Mouse (Mus musculus) inflammation-experienced regulatory T-cells, adult 6 months (primary cell): Measurements from ENCODE around the gene Gng12. TPM values are rescaled to one million over a fixed set of nuclear protein-coding genes. Genes with fewer than 3 reads are reported as not detected.
A peak's percentile ranks its signal among the peaks of the same experiment; 100 is the strongest.
"Not testable (repeated sequence)": the region's sequence is repeated elsewhere in the genome, so short reads cannot be mapped to it uniquely, and the experiment has no call there.

Source experiments
- ATAC-seq: one replicate; pipeline ENCODE4 v1.8.0; 2017
- polyA plus RNA-seq, 3 experiments: library from polyadenylated mRNA; unstranded; fragments of 100-300 nt; shearing (Covaris generic); gene quantifications; one replicate each; pipeline ENCODE4 v1.2.1; 2017

The Gng12 gene
- polyA plus RNA-seq, 3 experiments from 2014 or later = 3.7 to 12.6 (median 12.2) TPM

DNA sequence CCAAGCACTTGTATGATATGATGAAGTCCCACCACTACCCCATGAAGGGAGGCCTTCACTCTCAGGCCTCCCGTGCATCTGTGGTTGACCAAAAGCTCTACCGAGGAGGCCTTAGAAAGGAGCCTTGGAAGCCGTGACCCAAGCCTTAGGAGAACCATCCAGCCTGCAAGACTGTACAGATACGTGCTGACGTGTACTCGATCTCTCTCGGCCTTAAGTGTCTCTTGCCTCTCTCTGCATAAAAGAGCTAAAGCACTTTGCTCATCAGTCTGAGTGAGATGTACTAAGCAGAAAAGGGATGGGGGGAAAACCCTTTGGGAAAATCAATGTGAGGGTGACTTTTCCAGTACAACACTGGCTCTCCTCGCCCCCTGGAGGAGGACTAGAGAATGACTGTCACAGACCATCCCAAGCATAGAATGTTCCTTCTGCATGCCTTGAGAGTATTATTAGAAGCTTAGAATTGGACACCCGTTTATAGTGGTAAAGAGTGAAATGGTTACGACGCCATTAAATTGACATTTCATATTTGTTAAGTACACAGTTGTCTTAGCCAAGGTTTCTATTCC lies 59.0 kb downstream of the Gng12 start:
- ATAC-seq = peak; percentile 46

DNA sequence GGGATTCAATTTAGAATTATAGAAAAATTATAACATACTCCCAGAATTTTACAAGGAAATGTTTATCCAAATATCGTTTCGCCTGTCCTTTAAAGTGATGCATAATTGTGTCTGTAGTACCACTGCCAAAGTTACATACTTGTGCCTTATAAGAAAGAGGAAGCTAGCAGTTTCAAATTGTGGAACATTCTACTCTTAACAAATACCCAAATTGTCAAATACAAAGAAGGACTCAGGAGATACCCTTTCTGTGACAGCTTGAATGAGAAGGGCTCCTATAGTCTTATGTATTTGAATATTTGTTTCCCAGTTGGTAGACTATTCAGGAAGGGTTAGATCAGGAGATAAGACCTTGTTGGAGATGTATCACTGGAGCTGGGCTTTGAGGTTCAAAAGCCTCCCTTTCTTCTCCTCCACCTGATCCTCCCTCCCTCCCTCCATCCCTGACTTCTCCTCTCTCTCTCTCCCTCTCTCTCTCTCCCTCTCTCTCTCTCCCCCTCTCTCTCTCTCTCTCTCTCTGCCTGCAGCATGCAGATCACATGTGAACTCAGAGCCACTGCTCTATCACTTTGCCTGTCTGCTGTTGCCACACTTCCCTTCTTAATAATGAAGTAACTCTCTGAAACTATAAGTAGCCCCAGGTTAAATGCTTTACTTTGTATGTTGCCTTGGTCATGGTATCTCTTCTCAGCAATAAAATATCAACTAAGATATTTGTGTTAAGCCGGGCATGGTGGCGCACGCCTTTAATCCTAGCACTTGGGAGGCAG lies 62.5 kb downstream of the Gng12 start:
- no peak for ATAC-seq

DNA sequence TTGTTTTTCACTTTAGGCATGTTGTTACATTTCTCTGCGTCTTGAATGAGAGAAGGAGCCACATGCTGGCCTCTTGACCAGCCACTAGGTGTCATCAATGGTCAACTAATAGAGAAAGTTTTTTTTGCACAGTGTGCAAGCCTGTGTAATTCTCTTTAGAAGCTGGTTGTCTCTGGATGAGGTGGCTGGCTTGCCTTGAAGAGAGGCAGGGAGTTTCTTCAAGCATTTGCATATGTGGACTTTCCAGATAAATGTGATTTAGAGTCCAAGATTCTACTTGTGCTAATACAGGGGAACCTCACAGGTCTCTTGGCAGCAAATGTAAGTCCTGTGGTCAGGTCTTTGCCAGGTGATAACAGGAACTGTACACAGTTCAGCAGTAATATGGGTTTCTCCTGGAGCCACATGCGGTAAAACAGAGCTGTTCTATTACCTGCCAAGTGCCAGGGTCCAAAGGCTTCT lies 66.4 kb downstream of the Gng12 start:
- ATAC-seq = peak; percentile 87

DNA sequence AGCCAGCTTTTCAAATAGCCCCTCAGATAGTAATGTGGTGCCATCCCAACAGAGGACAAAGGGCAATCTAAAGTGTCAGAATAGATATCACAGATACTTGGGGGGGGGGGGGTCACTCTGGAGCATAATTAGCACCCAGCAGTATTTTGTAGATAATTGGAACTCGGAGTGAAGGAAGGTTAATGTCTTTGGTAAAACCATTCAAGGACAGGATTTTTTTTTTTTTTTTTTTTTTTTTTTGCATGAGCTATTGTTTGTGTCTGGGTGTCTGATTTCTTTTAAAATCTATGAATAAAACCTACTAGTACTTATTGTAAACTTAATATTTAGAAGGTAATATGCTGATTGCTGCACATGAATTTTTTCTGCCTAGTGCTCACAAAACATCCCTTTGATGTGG lies 66.9 kb downstream of the Gng12 start:
- no peak for ATAC-seq

DNA sequence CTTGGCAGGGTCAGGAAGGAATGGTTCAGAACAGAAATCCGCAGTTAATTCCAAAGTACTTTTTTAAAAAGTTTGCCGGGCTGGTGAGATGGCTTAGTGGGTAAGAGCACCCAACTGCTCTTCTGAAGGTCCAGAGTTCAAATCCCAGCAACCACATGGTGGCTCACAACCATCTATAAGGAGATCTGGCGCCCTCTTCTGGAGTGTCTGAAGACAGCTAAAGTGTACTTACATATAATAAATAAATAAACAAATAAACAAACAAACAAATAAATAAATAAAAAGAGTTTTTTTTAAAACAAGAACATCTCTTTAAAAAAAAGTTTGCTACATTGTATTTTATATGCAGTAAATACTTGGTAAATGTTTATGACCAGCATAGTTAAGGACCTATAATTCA lies 67.5 kb downstream of the Gng12 start:
- ATAC-seq = not testable (repeated sequence)

DNA sequence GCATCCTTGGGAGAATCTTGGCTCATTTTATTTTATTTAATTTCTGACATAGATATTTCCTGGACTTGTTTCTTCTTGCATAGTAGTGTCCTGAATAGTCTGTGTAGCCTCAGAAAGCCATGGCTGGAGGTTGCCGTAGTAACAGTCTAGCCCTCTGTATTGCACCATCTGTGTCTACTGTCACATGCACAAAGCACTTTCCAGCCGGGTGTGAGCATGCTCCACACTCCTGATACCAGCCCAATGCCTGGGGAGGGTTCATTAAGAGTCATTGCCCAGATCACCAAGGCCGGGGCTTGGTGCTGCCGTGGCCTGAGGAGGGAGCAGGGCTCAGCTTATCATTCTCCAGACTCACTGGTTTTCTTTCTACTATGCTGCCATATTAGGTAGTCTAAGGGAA lies 68.0 kb downstream of the Gng12 start:
- ATAC-seq = no peak

DNA sequence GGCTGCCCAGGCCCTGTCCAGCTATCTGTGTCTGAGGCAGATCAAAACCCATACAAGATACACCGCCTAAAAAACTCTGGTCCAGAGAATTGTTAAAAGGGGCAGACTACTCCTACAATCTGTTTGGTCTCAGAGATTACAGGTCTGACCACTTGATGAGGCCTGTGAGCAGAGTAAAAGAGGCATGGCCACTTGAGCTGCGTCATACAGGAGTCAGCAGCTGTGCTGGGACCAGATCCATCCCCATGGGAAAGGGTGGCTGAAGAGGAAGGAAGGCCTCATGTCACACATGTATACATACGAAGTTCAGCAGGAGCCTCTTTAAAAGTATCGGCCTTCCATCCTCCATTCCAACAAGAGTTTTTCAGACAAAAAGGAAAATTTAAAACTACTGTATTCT lies 69.0 kb downstream of the Gng12 start:
- ATAC-seq = no peak

DNA sequence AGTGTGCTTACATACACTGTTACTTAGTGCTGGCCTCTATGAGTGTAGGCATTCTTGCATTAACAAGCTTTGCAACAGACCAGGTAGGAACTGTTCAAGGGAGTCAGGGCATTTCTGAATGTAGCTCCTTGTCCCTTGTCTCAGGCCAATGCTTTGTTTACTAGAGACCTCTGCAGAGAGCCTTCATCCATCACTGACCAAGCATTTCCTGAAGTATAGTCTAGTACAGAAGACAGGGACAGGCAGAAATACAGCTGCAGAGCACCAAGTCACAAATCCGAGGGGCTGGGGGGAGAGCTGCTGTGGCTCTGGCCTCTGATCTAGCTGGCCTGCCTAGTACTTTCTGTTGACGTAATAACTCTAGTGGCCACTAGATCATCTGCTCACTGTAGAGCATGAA lies 71.6 kb downstream of the Gng12 start:
- ATAC-seq = no peak

DNA sequence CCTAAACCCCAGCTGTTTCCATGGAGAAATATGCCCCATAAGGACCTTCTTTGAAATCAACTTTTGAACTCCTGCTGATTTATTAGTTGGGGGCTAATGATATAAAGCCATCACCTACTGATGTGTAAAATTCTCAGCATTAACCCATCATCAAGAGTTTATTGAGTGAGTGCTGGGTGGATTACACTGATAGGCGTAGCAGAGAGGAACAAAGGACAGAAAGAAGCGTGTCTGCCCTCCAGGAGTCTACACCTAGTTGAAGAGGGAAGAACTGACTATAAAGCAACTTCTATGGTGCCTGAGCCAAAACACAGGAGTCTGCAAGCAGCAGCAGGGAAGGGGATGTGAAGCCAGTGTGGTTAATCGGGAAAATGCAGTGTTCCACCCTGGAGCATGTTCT lies 73.2 kb downstream of the Gng12 start:
- no peak for ATAC-seq

DNA sequence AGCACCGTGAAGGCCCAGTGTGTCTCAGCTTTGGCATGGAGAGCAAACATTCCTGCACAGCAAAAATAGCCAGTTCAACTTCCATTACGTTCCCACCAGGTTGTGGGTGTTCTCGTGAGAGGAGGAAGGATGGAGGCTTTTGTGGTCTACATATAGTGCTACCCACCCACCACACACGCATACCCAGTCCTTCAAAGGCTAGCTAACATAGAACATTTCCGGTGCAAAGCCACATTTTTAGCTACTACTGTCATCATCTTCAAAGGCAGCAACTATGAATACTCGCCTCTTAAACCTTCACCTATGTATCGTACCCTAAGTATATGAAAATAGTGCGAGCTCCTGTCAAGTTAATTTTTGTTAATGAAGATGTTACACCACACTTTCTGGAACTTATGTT lies 76.1 kb downstream of the Gng12 start:
- peak; percentile 84 for ATAC-seq

DNA sequence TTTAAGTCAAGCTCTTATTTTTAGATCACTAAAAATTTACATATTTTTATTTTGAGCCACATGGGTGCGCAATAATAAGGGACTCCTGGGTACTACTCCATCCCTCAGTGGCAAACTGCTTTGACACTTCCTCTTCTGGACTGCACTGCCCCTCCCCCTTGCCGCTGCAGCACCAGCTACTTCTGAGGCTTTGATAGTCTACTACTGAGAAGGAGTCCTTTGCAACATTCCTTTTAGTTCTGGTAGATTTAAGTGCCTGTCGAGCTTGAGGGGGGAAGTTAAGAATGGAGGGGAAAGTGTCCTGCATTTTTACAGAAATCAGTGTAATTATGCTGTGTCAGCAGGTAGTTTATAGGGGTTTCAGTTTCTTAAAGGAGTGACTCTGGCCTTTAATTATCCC lies 77.0 kb downstream of the Gng12 start:
- peak; percentile 66 for ATAC-seq

DNA sequence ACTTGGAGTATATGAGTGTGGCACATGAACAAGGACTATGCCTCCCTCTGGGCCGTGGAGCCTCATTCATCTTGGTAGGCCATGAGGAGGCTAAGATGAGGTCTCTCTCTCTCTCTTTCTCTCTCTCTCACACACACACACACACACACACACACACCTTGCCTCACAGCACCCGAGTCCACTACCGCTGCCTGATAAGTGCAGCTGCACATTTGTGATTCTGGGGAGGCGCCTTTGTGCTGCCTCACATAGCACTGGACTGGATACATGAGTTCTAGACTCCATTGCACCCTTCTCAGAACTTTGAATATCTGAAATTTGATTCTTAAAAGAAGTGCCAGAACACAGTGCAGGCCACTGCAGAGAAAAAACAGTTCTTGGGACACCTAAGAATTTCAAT lies 79.3 kb downstream of the Gng12 start:
- ATAC-seq = no peak

DNA sequence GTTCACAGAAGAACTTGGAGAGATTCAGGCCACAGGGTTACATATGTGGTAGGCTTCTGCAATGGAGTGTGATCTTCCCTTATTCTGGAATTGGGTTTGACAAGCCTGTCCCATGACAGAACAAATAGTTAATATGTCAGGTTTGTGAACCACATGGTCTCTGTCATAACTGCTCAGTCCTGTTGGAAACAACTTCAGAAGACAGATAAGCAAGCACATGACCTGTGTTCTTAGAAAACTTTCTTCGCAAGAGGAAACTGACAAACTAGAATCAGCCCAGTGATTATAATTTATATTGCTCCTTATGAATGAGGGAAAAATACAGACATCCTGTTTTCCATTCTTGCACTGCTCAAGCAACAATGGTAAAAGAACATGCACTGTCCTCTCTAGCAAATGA lies 83.0 kb downstream of the Gng12 start:
- ATAC-seq = no peak

DNA sequence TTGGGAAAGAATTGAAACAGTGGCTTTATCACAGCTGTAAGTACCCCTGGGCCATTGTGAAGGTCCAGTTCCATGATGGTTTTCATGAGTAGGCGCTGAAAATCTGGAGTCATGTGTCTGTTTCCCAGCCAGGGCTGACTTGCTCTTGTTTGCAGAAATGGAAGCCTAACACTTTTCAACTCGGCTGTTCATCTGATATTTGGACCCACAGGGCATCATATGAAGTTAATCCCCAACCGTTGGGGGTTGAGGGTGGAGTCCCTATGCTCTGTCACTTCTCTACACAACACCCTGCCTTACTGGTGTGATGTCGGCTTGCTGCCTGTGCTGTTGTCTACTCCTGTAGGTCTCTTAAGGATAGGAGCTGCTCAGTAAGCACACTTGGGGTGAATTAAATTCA lies 83.8 kb downstream of the Gng12 start:
- no peak for ATAC-seq

DNA sequence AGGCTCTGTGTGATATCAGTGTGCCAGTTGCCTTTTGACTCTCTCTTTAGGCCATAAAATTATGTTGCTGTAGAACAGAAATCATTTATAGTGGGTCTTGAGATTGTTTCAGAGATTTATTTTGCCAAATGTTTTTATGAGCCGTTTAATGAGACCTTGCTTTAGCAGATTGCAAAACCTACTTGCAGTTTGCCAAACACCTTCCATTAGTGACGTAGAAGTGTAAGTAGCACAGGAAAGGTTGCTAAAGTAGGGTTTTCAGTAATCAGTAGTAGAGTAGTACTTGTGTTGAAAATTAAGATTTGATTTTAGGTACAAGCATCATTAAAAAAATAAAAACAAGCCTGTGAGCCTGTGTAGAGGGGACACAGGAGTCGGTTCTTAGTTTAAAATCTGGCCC lies 85.2 kb downstream of the Gng12 start:
- ATAC-seq = no peak

DNA sequence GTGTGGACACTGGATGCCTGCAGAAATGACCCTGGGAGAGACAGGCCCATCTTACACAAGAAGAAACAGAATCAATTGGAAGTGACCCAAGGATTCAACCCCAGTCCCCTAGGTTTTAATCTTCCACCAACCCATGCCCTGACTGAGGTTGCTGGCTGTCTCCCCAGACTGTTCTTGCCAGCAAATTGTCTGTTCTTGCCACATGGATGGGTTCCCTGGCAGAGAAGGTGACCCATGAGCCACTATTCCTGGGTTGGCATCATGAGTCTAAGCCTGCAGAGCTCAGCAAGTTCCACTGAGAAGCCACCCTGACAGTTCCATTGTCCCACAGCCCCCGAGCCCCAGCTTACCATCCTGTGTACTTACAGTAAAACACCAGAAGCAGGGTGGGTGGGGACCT lies 85.7 kb downstream of the Gng12 start:
- ATAC-seq = no peak

DNA sequence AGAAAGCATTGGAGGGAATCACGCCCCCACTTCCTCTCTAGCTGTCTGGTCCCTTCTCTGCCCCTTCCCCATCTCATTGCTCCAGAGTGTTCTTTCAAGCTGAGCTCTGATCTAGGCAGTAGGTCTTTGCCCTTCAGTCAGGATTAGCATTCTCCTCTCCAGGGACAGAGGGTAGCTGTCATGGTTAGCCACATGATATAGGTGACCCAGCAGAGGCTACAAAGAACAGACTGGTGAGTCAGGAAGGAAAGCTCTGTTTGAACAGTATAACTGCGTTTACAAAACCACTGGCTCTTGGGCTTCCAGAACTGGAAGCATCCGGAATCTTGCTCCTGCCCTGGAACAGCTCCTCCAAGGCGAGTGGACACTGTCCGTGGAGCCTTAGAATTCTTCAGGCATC lies 87.9 kb downstream of the Gng12 start:
- no peak for ATAC-seq

DNA sequence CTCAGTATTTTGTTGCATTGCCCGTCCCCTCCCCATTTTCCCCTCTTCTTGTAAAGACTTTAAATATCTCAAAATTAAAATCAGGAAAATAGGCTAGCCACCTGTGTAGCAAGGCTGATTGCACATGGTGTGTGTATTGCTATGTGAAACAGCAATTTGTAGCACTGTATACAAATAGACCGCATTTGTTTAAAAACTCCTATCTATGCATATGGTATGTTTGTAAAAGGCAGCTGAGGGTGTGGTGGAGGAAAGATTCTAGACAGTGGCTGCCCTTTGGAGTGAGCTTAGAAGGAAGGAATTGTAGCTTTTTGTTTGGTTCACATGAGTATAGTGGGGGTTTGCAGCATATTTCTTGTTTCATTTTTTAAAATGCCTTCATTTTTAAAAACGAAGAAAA lies 88.5 kb downstream of the Gng12 start:
- ATAC-seq = no peak

DNA sequence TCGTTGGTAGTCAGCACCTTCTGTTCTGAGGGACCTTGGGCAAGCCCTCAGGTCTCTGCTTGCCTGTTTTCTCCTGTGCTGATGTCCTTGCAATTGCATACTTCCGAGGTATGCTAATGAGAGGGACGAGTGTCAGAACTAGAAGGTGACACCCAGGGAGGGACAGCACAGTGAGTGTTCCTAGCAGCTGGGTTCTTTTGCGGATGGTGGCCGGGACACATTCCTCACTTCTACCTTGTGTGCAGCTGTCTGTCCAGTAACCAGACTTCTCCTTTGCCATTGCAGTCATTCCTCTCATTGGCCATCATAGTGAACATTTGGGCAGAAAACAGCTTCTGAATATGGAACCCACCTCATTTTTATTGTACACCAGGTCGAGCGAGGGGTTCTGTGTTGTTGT lies 89.3 kb downstream of the Gng12 start:
- no peak for ATAC-seq

DNA sequence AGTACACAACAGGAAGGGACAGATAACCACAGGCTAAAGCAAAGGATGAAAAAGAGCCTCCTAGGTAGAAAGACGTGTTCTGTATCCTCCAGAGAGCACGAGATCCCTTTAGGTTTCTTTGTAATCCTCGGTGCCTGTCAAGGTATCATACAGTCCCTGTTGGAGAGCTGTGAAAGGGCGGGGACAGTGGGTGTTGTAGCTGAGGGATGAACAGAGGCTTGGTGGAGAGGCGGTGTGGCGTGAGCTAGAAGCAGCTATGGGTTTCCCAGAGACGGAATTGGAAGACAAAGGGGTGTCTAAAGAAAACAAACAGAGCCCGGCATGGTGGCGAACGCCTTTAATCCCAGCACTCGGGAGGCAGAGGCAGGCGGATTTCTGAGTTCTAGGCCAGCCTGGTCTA lies 89.9 kb downstream of the Gng12 start:
- ATAC-seq = no peak

DNA sequence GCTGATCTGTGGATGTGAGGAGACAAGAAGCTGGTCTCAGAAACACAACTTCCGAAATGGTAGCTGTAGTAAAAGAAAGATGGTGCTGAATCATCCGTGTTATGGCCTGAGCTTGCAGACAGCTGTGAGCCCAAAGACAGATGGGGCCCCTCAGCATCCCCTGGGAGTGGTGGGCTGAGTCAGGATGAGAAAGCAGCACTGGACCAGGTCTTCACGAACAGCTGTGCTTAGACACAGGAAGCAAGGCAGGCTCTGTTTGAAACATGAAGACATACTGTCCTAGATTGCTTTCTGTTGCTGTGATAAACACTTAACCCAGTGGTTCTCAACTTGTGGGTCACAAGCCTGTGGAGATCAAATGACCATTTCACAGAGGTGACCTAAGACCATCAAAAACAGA lies 91.4 kb downstream of the Gng12 start:
- ATAC-seq = no peak

DNA sequence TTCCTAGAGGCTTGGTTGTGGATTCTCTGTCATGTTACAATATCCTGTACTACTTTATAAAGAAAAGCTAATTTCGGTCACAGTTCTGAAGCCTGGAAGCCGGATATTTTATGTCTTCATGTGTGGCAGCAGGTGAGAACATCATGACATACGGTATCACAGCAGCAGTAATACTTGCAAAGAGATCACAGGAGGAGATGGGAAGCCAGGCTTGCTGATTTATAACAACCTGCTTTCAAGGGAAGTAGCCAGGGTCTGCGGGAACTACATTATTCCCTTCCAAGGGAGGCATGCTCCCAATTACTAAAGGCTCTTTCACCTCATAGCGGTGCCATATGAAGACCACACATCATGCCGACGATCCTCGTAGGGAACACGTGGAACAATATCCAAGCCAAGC lies 92.2 kb downstream of the Gng12 start:
- ATAC-seq = no peak

DNA sequence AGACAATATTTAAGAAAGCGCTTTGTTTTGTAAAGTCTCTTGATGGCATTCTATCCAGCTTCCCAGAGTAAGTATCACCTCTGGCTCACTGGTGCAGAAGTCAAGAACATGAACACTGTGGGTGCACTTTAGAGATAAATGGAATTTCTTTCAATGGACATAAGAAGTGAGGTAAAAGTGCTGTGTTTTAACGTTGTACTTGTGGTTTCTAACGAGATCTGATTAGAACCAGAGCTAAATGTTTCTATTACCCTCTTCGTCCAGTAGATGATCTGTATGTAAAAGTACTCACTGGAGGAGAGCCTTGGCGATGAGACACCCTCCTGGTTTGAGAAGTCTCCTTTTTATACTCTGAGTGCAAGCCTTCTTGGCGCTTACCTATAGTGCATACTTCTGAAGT lies 92.8 kb downstream of the Gng12 start:
- ATAC-seq = no peak

DNA sequence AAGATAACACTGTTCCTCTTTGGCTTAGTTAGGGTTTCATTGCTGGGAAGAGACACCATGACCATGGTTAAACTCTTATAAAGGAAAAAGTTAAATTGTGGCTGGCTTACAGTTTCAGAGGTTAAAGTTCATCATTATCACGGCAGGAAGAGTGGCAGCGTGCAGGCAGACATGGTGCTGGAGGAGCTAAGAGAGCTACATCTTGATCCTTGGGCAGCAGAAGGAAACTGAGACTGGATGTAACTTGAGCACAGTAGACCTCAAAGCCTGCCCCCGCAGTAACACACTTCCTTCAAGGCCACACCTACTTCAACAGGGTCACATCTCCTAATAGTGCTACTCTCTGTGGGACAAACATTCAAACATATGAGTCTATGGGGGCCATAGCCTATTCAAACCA lies 93.3 kb downstream of the Gng12 start:
- no peak for ATAC-seq

DNA sequence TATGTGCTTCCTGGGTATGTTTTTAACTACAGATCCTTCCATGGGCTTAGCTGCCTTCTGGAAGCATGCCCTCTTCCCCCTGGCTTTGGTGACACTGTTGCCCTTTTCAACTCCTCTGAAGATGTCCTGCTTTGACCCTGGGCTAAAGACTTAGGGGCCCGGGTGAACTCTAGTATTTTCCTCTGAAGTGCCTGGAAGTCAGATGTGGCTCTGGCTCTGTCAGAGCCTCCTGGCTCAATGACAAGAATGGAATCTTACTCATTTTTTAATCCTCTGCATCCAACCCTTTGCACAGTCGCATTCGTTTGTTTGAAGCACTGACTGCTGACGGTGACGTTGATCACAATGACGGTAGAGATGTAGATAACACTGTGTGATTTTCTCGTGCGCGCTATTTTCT lies 96.0 kb downstream of the Gng12 start:
- no peak for ATAC-seq
